Mouse (Mus musculus) right cerebral cortex, postnatal 4 days (tissue): ENCODE measurements around the gene Myo18a.
"Not testable (repeated sequence)": the region's sequence is repeated elsewhere in the genome, so short reads cannot be mapped to it uniquely, and the experiment has no call there.

Source experiments
- DNase-seq: peaks from one replicate; pipeline ENCODE4 v3.0.0-alpha.2; 2022

Myo18a gene

DNA sequence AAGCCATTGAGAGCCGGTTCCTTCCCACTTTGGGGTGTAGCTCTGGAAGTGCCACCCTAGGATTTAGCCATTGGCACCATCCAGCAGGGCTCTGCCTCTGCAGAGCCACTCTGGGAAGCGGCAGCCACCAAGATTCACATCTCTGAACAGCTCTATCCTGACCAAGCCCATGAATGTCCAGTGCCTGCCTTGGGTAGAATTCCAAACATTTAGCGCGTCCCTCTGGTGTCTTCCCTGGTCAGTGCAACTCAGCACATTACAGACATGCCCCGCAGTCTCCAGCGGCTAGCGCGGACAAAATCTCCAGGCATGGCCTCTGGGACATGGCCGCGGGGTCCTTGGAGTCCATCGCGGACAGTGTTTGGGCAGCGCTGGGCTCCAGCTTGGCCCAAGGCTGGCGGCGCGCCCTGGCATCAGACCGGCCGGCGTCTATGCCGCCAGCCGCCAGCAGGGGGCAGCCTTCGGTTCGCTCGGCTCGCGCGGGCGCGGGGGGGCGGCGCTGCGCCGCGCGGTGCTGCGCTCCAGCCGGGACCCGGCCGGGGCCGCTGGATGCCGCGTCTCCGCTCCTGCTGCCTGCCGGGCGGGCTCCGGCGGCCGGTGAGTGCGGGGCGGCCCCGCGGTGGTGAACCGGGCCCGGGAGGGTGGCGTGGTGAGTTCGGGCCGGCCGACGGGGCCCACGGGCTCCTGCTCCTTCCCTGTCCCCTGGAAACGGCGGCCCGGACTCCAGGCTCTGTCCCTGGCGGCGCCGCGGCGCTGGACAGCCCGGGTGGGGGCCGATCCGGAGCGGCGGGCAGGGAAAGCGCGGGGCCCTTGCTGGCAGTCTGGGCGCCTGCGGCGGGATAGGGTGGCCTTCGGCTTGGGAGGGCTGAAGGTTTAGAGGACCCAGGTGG, at the start of gene Myo18a:
Gene Myo18a (plus strand): TSS at position 464 of the 890 bp plus-strand sequence.
- DNase-seq = peak; percentile 96

- DNase-seq = no peak
Measured at GRCm38 (mm10) chr11:77713736-77714135, 49.3 kb upstream of the Myo18a start.

DNA sequence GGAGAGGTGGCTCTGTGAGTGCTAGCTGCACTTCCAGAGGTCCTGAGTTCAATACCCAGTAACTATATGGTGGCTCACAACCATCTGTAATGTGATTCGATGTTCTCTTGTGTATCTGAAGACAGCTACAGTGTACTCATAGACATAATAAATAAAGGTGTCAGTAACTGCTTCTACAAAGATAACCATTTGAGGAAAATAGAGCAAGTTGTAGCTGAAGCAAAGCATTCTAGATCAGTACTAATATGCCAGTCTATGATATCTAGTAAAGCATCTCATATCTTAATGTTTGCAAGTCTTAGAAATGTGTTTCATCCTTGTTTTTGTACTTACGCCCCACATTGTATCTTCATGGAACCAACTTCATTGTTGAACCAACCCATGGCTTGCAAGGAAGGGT, 44.0 kb upstream of the Myo18a start:
- no peak for DNase-seq

DNA sequence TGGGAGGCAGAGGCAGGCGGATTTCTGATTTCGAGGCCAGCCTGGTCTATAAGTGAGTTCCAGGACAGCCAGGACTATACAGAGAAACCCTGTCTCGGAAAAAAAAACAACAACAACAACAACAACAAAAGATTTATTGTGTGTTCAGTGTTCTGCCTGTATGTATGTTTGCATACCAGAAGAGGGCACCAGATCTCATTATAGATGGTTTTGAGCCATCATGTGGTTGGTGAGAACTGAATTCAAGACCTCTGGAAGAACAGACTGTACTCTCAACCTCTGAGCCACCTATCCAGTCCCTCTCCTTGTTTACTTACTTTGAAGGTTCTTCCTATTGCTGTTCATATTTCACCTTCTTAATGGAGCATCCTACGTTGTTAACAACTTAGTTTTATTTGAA, 41.7 kb upstream of the Myo18a start:
- DNase-seq = no peak

DNA sequence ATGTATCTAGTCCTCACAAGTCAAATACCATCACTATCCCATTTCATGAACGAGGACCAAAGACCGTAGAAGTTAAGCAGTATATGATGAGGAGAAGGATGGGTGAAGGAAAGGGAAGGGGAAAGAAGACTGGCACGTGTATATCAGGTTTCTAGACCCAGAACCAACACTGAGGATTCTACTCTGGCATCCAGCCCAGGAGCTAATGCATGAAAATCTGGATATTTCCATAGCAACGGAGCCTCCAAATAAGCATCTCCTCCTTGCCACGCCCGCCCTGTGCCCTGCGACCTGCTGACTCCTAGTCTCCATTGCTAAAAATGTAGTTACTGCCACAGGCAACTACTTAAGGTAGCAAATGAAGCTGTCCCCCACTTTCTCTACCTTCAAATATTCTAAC, 38.3 kb upstream of the Myo18a start:
- DNase-seq = no peak

DNA sequence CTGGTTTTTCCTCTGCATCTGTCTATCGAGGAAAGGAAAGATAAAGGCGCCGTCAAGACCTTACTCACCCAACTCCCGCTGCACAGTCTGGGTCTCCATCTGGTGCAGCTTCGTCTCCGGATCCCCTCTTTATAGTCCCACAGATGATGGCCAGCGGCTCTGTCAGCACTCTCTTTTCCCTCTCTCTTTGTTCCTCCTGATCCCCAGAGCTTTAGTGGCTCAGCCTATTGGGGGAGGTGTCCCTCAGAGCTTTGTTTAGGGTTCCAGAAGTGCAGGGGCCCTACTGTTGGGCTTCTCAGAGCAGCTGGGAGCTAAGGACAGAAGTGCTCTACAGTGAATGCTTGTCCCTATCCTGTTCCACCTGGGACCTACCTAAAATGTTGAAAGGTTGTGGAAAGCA, 37.9 kb upstream of the Myo18a start, which contains the start of gene Cryba1:
Gene Cryba1 (minus strand): TSS at position 101 of the 400 bp plus-strand sequence.
- DNase-seq = no peak

DNA sequence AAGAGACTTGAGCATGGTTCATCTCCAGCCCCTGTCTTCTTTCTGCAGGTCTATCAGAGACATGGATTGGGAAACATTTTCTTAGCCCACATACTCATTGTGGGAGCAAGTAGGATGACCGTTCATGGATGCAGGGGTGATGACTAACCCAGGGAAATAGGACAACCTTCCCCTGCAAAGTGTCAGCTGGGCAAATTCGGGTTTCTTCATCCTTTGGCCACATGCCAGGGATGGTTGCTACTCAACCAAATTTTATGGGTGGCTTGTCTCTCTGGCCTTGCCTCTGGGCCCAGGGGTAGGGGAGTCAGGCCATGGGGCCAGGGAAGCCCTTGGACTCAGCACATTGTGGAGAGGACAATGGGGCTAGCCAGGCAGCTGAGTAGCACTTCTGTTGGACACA, 34.5 kb upstream of the Myo18a start:
- no peak for DNase-seq

GRCm38 (mm10) chr11:77737289-77737688, 25.8 kb upstream of the Myo18a start:
- DNase-seq = peak; percentile 85

DNA sequence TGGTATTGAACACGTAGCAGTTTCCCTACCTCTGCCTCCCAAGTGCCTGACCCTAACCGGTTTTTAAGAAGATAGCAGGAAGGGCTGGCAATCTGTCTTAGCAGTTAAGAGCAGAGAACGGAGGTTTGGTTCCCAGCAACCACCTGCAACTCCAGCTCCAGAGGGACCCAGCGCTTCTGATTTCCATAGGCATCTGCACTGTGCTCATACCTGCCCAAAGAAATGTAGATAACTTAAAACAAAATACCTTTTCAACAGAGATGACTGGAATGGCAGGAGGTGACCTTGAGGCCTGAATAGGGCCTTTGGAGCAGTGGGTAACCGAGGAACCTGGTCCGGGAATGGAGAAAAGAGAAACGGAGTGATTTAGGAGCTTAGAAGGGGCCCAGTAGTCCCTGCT, 24.5 kb upstream of the Myo18a start:
- no peak for DNase-seq

GRCm38 (mm10) chr11:77743966-77744365, 19.1 kb upstream of the Myo18a start:
- DNase-seq = peak; percentile 8

DNA sequence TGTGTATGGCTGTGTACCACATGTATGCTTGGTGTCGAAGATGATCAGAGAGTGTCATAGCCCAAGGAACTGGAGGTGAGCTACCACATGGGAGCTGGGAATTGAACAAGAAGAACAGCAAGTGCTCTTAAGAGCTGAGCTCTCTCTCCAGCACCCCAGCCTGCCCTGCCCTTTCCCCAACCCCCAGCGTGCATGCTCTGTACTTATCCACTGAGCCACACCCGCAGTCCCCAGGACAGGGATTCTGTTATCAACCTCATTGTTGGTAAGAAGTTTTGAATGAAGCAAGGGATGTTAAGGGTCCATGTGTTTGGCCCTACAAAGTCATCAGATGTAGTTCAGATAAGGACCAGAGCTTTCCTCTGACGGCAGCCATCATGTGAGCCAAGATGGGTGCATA, 16.4 kb upstream of the Myo18a start:
- no peak for DNase-seq

DNA sequence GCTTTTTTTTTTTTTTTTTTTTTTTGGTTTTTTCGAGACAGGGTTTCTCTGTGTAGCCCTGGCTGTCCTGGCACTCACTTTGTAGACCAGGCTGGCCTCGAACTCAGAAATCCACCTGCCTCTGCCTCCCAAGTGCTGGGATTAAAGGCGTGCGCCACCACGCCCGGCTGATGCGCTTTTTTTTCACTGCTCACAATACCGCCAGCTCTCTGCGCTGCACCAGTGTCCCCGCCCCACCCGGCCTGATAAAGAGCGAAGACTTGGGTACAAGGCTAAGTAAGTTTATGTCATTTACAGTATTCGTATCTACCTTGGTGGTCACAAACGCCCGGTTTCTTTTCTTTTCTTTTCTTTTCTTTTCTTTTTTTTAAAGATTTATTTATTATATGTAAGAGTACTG, 15.9 kb upstream of the Myo18a start:
- not testable (repeated sequence) for DNase-seq

GRCm38 (mm10) chr11:77748996-77749395, 14.1 kb upstream of the Myo18a start:
- DNase-seq = no peak

GRCm38 (mm10) chr11:77752525-77752924, 10.5 kb upstream of the Myo18a start:
- DNase-seq = no peak

DNA sequence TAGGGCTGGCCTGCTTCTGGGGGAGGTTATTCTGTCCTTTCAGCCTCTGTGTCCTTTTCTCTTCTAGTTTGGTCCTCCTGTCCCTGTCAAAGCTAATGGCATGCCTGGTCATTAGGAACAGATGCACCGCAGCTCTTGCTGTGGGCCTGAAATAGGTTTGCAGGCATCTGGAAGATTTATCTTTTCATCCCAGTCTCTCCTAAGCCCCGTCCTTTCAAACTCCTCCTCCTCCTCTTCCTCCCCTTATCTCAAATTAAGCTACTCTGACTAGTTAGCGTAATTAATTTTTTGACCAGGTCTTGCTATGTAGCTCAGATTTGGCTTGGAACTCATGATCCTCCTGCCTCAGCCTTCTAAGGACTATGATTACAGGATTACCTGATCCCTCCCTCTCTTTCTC, 9.6 kb upstream of the Myo18a start:
- DNase-seq = no peak

DNA sequence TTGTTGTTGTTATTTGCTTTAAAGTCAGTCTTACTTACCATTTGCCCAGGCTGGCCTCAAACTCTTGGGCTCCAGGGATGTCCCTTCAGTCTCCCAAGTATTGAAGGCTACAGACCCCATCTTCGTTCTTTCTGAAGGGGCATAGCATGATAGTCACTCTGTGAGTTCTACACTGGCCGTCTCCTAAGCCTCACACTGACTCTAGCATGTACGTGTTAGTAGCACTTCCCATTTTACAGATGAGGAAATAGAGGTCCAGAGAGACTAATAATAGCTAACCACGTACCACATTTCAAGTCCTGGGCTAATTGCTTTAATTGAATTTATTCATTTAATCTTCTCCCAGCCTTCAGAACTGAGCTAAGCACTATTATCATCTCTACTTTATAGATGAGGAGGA, 3.0 kb upstream of the Myo18a start:
- no peak for DNase-seq

GRCm38 (mm10) chr11:77763673-77764340, 761 bp downstream of the Myo18a start:
- DNase-seq = peak; percentile 40

GRCm38 (mm10) chr11:77764694-77765458, 1.8 kb downstream of the Myo18a start:
- DNase-seq = no peak

DNA sequence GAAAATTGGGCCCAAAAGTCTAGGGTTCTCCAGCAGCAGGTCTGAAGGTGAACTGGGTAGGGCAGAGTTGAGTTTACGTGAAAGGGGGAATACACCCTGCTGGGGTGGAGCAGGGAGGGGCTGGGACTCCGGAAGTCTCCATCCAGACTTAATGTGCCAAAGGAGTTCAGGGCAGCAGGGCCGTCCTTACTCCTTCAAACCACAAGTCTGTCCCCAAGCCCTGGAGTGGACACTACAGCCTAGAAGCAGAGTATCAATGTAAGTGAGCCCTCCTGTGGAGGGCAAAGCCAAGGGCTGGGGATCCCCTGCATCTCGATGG, 2.4 kb downstream of the Myo18a start:
- DNase-seq = no peak

GRCm38 (mm10) chr11:77766351-77767001, 3.4 kb downstream of the Myo18a start:
- DNase-seq = peak; percentile 24

DNA sequence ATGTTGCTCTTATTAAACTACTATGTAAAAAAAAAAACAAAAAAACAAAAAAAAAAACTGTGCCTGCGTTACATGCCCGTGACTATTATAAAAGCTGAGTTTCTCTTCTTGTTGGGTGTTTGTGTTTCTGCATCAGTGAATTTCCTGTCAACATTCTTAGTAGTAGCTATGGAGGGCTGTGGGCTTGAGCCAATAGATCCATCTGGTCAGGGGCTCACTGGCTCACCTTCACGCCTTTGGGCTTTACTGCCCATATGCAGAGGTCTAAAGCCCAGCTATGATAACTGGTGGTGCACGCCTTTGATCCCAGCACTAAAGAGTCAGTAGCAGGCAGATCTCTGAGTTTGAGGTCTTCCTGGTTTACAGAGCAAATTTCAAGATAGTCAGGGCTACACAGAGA, 6.5 kb downstream of the Myo18a start:
- no peak for DNase-seq

- DNase-seq = no peak
Measured at GRCm38 (mm10) chr11:77770346-77770745, 7.3 kb downstream of the Myo18a start.
